Mouse (Mus musculus): ENCODE results near the gene Tm6sf1. TPM values are rescaled to one million over a fixed set of nuclear protein-coding genes. Genes with fewer than 3 reads are reported as not detected.
A peak's percentile ranks its signal among the peaks of the same experiment; 100 is the strongest.

Gene Tm6sf1
- polyA plus RNA-seq, 1 experiment, result 39.2 TPM

DNA sequence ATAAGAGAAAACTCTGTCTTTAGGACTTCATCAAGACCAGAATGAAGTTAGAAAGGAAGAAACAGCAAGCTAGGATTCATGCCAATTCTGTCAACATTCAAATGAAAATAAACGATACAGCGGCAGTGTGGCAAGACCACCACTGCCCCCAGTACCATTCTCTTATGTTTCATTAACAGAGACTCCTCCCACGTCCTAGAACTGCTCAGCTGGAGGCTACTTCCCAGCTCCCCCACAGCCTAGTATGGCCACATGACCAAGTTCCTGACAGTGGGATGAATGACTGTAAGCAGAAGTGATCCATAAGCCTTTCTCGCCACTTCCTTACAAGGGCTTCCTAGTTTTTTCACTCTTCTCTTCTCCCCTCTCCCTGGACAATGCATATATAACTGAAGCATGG lies 45.3 kb downstream of the Tm6sf1 start:
- Histone ChIP-seq H3K27ac (ENCODE audit: insufficient read depth, low read length) (no peak overlapping the region), H3K4me3 (replicated peaks; ENCODE audit: insufficient read depth, low read depth, low read length) (no peak overlapping the region), H3K4me1 (ENCODE audit: control insufficient read depth, insufficient read depth, low read length) (no peaks in the 10 kb centered on the region), H3K27me3 (ENCODE audit: control insufficient read depth, insufficient read depth, low read length) (no peaks in the 10 kb centered on the region)
- no peak for DNase-seq
- 78% methylated on average over 4 of the region's 4 CpGs for WGBS
- no peak for TF ChIP-seq CTCF (IDR thresholded peaks at IDR 0.05; ENCODE audit: borderline replicate concordance, insufficient read depth, low read depth, low read length)
- TF ChIP-seq POLR2A (IDR thresholded peaks at IDR 0.05; ENCODE audit: borderline replicate concordance, insufficient read depth, low read length), result no peak

DNA sequence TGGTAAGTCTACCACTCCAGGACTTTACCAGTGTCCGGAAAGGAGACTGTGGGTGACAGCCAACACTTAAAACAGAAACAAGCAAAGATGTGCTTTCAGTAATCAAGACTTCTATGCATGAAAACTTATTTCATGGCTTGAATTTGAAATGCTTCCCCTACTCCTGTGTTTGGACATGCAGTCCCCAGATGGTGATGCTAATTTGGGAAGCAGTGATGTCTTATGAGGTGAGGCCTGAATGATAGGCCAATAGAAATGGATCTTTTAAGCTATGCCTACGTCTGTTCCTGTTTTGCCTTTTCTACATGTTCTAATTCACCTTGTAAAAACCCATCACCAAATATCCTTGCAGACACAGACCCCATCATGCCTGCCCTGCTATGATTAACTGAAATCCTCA lies 46.1 kb downstream of the Tm6sf1 start:
- H3K4me3 ChIP-seq (replicated peaks; ENCODE audit: insufficient read depth, low read depth, low read length), result no peak overlapping the region
- DNase-seq, result no peak
- no peak overlapping the region for H3K27ac ChIP-seq (ENCODE audit: insufficient read depth, low read length)
- H3K4me1 ChIP-seq (ENCODE audit: control insufficient read depth, insufficient read depth, low read length), result no peaks in the 10 kb centered on the region
- H3K27me3 ChIP-seq (ENCODE audit: control insufficient read depth, insufficient read depth, low read length), result no peaks in the 10 kb centered on the region
- 79% methylated on average over 2 of the region's 2 CpGs for WGBS
- TF ChIP-seq CTCF (IDR thresholded peaks at IDR 0.05; ENCODE audit: borderline replicate concordance, insufficient read depth, low read depth, low read length), result no peak
- no peak for TF ChIP-seq POLR2A (IDR thresholded peaks at IDR 0.05; ENCODE audit: borderline replicate concordance, insufficient read depth, low read length)

DNA sequence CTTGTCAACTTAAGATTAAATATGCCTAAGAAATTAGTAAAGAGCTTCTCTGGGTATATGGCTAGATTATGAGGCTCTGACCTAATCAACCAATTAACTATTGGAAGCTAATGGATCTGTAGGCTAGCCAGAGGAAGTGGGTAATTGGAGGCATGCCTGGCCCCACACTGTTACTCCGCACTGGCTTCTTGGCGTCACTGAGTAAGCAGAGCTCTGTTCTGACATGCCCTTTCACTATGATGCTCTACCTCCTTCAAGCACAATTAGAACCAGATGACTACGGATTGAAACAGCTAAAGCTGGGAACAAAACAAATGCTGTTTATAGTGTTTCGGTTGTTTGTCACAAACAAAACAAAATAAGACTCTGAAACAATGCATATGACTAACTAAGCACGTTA lies 59.5 kb downstream of the Tm6sf1 start:
- Histone ChIP-seq H3K4me1 (ENCODE audit: control insufficient read depth, insufficient read depth, low read length) (no peaks in the 10 kb centered on the region), H3K27ac (ENCODE audit: insufficient read depth, low read length) (no peak overlapping the region), H3K4me3 (replicated peaks; ENCODE audit: insufficient read depth, low read depth, low read length) (no peak overlapping the region), H3K27me3 (ENCODE audit: control insufficient read depth, insufficient read depth, low read length) (no peaks in the 10 kb centered on the region; the same call in 1 of the 2 replicates)
- DNase-seq, result peak in 1 of 2 experiments; percentile 32
- 44% methylated on average over 5 of the region's 5 CpGs for WGBS
- TF ChIP-seq CTCF (IDR thresholded peaks at IDR 0.05; ENCODE audit: borderline replicate concordance, insufficient read depth, low read depth, low read length) (no peak), POLR2A (IDR thresholded peaks at IDR 0.05; ENCODE audit: borderline replicate concordance, insufficient read depth, low read length) (no peak)

DNA sequence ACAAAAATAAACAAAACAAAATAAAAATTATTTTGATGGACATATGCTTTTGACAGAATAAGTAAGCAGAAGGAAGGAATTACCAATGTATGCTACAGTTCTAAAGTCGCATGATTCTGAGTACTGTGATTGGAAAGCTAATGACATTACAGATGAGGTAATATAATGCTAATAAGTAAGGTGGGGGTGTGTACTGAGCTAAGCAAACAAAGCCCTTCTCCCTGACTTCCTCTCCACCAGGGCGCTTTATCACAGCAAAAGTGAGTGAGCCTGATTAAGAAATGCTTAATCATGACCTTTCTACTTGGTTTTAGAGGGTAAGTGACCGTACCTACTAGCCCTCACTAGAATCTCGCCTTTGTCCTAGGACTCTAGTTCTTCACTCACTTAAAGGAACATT lies 61.5 kb downstream of the Tm6sf1 start:
- Histone ChIP-seq H3K4me1 (ENCODE audit: control insufficient read depth, insufficient read depth, low read length) (no peaks in the 10 kb centered on the region), H3K27ac (ENCODE audit: insufficient read depth, low read length) (no peak overlapping the region), H3K4me3 (replicated peaks; ENCODE audit: insufficient read depth, low read depth, low read length) (no peak overlapping the region), H3K27me3 (ENCODE audit: control insufficient read depth, insufficient read depth, low read length) (no peaks in the 10 kb centered on the region; the same call in 1 of the 2 replicates)
- TF ChIP-seq CTCF (IDR thresholded peaks at IDR 0.05; ENCODE audit: borderline replicate concordance, insufficient read depth, low read depth, low read length) (no peak), POLR2A (IDR thresholded peaks at IDR 0.05; ENCODE audit: borderline replicate concordance, insufficient read depth, low read length) (no peak)
- DNase-seq, result no peak
- 97% methylated on average over 4 of the region's 4 CpGs for WGBS

DNA sequence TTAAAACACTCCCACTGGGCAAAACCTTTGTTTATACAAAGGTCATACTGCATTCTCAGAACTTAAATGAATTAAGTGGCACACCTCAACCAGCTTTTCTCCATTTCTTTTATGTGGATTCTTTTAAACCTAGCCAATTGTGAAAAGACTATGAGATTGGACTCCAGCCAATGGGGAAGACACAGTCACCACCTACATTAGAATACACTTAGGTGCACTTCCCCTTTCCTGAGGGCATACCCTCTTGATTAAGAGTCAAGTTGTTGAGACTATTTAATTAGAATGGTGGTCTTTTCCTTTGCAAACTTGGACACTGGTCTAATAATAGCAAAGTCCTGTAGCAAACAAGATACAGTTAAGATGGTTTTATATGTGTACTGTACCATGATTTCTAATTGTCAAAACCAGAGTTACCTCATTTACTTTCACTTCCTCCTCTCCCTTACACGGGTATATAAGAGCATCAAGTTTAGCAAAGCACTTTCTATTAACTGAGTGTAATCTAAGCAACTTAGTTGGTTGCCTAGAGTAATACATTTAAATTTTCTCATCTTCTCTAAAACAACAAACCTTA lies 62.7 kb downstream of the Tm6sf1 start:
- DNase-seq, result no peak
- Histone ChIP-seq H3K4me3 (replicated peaks; ENCODE audit: insufficient read depth, low read depth, low read length) (no peak overlapping the region), H3K27me3 (ENCODE audit: control insufficient read depth, insufficient read depth, low read length) (no peaks in the 10 kb centered on the region; the same call in 1 of the 2 replicates), H3K27ac (ENCODE audit: insufficient read depth, low read length) (no peak overlapping the region), H3K4me1 (ENCODE audit: control insufficient read depth, insufficient read depth, low read length) (no peaks in the 10 kb centered on the region)
- TF ChIP-seq CTCF (IDR thresholded peaks at IDR 0.05; ENCODE audit: borderline replicate concordance, insufficient read depth, low read depth, low read length) (no peak), POLR2A (IDR thresholded peaks at IDR 0.05; ENCODE audit: borderline replicate concordance, insufficient read depth, low read length) (no peak)
- WGBS, result 96% methylated on average over 1 of the region's 1 CpGs

DNA sequence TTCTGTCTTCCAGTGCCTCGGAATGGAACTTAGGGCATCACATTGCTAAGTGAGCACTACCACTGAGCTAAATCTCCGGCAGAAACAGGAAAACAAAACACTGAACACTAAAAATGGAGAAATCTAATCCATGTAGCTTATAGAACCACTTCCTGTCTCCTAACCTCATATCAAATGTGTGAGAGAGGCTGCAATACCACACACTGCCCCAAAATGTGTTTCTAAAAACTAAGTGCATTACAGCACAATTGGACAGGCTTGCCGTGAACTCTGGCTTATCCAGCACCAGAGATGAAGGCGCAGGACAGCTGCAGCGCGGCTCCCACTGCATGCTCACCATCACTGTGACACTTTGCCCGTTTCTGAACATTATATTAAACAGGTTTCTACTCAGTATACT lies 70.2 kb downstream of the Tm6sf1 start:
- 94% methylated on average over 7 of the region's 7 CpGs for WGBS
- H3K4me3 ChIP-seq (replicated peaks; ENCODE audit: insufficient read depth, low read depth, low read length), result no peak overlapping the region
- TF ChIP-seq CTCF (IDR thresholded peaks at IDR 0.05; ENCODE audit: borderline replicate concordance, insufficient read depth, low read depth, low read length), result no peak
- TF ChIP-seq POLR2A (IDR thresholded peaks at IDR 0.05; ENCODE audit: borderline replicate concordance, insufficient read depth, low read length), result no peak
- H3K27me3 ChIP-seq (ENCODE audit: control insufficient read depth, insufficient read depth, low read length), result no peaks in the 10 kb centered on the region; the same call in 1 of the 2 replicates
- no peak overlapping the region for H3K27ac ChIP-seq (ENCODE audit: insufficient read depth, low read length)
- no peak for DNase-seq
- H3K4me1 ChIP-seq (ENCODE audit: control insufficient read depth, insufficient read depth, low read length), result no peaks in the 10 kb centered on the region

DNA sequence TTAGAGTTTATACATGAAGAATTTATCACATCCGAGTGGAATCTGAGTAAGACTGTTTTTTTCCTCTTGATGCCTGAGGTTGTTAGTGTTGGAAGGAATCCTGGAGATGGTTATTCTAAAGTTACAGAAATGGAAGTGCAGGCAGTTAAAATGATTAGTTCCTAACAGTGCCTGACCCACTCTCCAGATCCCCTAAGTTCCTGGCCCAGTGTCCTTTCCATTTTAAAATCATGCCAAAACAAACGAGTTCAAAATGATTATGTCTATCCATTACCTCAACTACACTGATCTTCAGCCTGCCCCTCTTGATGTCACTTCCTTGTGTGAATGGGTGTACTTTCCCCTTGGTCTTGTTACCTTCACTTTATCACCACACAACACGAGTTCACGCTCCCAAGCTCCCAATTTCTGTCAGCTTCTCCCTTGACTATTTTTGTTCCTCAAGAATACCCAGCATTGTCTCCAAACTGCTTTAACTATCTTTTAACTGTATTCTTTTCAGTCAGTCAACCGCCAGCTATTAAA lies 73.8 kb downstream of the Tm6sf1 start:
- no peaks in the 10 kb centered on the region; the same call in 1 of the 2 replicates for H3K4me1 ChIP-seq (ENCODE audit: control insufficient read depth, insufficient read depth, low read length)
- no peaks in the 10 kb centered on the region; the same call in 1 of the 2 replicates for H3K27me3 ChIP-seq (ENCODE audit: control insufficient read depth, insufficient read depth, low read length)
- no peak for TF ChIP-seq CTCF (IDR thresholded peaks at IDR 0.05; ENCODE audit: borderline replicate concordance, insufficient read depth, low read depth, low read length)
- no peak for TF ChIP-seq POLR2A (IDR thresholded peaks at IDR 0.05; ENCODE audit: borderline replicate concordance, insufficient read depth, low read length)
- WGBS, result 61% methylated on average over 5 of the region's 5 CpGs
- DNase-seq, result no peak
- H3K4me3 ChIP-seq (replicated peaks; ENCODE audit: insufficient read depth, low read depth, low read length), result no peak overlapping the region
- no peak overlapping the region for H3K27ac ChIP-seq (ENCODE audit: insufficient read depth, low read length)

DNA sequence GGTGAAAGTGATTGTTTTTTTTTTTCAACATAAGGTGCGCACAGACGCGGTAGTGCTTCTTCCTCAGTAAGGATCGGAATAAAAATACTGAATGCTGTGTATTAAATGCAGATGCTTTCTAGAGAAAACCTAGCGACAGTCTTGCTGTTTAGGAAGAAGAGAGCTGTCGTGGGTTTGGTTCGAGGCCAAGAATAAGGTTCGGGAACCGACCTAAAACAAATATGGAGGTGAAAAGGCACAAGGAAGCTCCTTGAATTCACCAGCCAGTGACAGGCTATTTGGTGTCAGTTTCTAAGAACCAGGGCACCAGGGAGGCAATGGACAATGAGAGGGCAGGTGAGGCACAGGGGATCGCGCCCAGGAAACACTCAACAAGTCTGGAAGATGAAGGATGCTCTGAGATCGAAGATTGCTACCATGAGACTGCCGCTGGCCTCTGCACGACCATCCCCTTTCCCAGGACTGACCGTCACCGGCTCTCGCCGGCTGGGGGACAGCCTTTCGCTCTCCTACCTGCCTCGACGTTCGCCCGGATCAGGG lies 74.3 kb downstream of the Tm6sf1 start:
- peak overlapping the region; percentile 63 for H3K4me3 ChIP-seq (replicated peaks; ENCODE audit: insufficient read depth, low read depth, low read length)
- WGBS, result 10% methylated on average over 23 of the region's 23 CpGs
- DNase-seq, result peak in 1 of 2 experiments; percentile 17
- TF ChIP-seq CTCF (IDR thresholded peaks at IDR 0.05; ENCODE audit: borderline replicate concordance, insufficient read depth, low read depth, low read length), result no peak
- no peaks in the 10 kb centered on the region; the same call in 1 of the 2 replicates for H3K4me1 ChIP-seq (ENCODE audit: control insufficient read depth, insufficient read depth, low read length)
- H3K27me3 ChIP-seq (ENCODE audit: control insufficient read depth, insufficient read depth, low read length), result no peaks in the 10 kb centered on the region; the same call in 1 of the 2 replicates
- no peak overlapping the region for H3K27ac ChIP-seq (ENCODE audit: insufficient read depth, low read length)
